Mouse (Mus musculus) embryonic fibroblast, embryonic 13.5 days (primary cell): Measurements from ENCODE around the gene Ctbs. TPM values are rescaled to one million over a fixed set of nuclear protein-coding genes. Genes with fewer than 3 reads are reported as not detected.

Source experiments
- H3K27ac ChIP-seq: 2 replicates; pipeline ENCODE4 v1.5.1; 2012; ENCODE audit warnings: low read length, control low read depth, inconsistent platforms; ENCODE audit not compliant: insufficient read depth
- H3K4me1 ChIP-seq: 2 replicates; pipeline ENCODE4 v1.6.1; 2011; ENCODE audit warnings: low read length; ENCODE audit not compliant: control insufficient read depth, insufficient read depth
- H3K4me3 ChIP-seq: 2 replicates; pipeline ENCODE4 v1.5.1; 2011; ENCODE audit warnings: mild to moderate bottlenecking, control low read depth, low read length; ENCODE audit not compliant: insufficient read depth
- CTCF ChIP-seq: IDR thresholded peaks from 2 replicates; pipeline ENCODE4 v1.5.1; 2011; ENCODE audit warnings: mild to moderate bottlenecking, control low read depth, low read length, moderate library complexity, borderline replicate concordance; ENCODE audit not compliant: insufficient read depth
- POLR2A ChIP-seq: IDR thresholded peaks from 2 replicates; pipeline ENCODE4 v1.6.1; 2011; ENCODE audit warnings: low read depth, mild to moderate bottlenecking, control low read depth, low read length, moderate library complexity
- polyA plus RNA-seq: library from polyadenylated mRNA; stranded (reverse); fragments of >200 nt; gene quantifications from 2 replicates; pipeline ENCODE4 v1.2.4, GENCODE M21; 2011; ENCODE audit warnings: low read depth; ENCODE audit not compliant: missing spikeins, insufficient read length

Ctbs gene
- polyA plus RNA-seq, 1 experiment: 18.5 TPM

DNA sequence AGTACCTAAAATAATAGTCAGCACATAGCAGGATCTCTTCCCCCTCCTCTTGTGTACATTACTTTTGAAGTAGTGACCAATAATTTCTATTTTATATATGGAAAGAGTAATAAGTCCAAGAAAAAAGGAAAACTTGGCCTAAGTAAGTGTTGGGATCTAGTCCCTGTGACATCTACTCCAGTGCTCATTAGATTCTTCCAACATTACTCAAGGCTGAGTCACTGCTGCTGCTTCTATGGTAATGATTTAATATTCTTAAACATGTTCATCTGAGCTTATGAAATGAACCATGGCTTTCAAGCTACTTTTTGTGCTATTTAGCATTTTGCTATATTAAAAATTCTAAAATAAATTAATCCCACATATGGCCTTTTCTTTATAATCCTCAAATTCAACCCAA, 24.1 kb downstream of the Ctbs start:
- no peak overlapping the region for H3K4me3 ChIP-seq
- peak overlapping the region; percentile 93 for H3K27ac ChIP-seq
- peaks cover 7% of the 10 kb centered on the region for H3K4me1 ChIP-seq
- TF ChIP-seq POLR2A (no peak), CTCF (no peak)

DNA sequence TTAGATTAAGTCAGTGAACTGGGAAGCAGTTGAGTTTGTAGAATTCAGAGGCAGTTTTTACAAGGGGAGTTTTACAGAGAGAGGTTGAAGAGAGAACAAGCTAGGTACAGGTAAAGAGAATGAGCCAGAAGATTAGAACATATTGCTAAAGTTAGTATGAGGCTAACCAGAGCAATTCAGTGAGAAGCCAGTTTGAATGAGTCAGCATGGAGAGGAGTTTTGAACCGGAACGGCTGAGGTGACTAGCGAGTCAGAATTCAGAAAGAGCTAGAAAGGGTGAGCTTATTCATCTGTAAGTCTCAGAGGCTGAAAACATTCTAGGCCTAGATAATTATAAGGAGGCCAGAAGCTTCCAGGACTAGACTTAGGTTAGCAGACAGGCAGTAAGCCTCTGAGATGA, 24.8 kb downstream of the Ctbs start:
- Histone ChIP-seq H3K27ac (peak overlapping the region; percentile 93), H3K4me3 (no peak overlapping the region), H3K4me1 (peaks cover 7% of the 10 kb centered on the region)
- no peak for TF ChIP-seq POLR2A
- no peak for TF ChIP-seq CTCF

DNA sequence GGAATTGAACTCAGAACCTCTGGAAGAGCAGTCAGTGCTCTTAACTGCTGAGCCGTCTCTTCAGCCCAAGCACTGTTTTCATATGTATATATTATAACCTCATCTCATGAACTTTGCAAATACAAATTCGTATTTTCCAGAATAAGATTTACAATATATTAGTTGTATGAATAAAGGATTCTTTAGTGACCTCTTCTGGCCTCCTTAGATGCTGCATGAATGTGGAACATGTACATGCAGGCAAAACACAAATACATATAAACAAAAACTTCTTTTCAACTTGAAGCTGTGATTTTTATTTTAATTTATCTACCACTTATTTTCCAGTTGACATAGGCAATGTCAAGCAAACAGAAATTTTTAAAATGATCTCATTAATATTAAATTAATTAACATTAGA, 32.4 kb downstream of the Ctbs start:
- no peaks in the 10 kb centered on the region for H3K4me1 ChIP-seq

DNA sequence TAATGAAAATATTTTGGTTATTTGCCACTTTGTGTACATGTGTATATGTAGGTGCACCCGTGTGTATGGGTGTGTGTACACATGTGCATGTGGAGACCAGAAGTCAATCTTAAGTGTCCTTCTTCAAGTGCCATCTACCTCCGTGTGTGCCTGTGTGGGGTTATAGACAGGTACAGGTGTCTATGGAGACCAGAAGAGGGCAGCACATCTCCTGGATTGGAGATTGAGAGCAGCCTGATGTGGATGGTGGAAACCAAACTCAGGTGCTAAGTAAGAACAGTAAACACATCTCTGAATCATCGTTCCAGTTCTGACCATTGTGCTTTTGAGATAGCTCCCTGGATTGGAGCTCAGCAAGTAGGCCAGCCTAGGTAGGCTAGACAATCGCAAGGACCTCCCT, 36.9 kb downstream of the Ctbs start:
- H3K4me1 ChIP-seq: no peaks in the 10 kb centered on the region

More for the DNA sequence above, 32.4 kb downstream of the Ctbs start:
- H3K27ac ChIP-seq: no peak overlapping the region
- no peak overlapping the region for H3K4me3 ChIP-seq
- TF ChIP-seq CTCF: no peak
- no peak for TF ChIP-seq POLR2A

DNA sequence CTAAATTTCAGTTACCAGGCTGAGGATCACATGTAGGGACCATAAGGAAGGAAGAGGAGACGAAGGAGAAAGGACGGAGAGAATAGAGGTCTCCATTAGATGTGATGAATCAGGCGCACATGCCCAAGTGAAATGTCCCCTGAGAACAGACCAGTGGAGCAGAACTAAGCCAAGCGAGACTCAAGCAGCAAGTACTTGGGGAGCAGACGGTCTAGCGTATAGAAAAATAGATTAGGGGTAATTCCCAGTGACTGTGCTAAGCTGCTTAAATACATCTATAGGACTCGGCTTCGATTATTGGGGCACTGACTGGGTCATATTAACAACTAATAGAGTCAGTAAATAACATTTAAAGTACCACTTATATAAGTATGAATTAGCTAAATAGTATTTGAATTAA, 45.3 kb downstream of the Ctbs start:
- Histone ChIP-seq H3K27ac (no peak overlapping the region), H3K4me3 (no peak overlapping the region), H3K4me1 (no peaks in the 10 kb centered on the region)
- no peak for TF ChIP-seq POLR2A
- no peak for TF ChIP-seq CTCF

More for the DNA sequence above, 36.9 kb downstream of the Ctbs start:
- no peak overlapping the region for H3K27ac ChIP-seq
- no peak overlapping the region for H3K4me3 ChIP-seq
- no peak for TF ChIP-seq CTCF
- TF ChIP-seq POLR2A: no peak

DNA sequence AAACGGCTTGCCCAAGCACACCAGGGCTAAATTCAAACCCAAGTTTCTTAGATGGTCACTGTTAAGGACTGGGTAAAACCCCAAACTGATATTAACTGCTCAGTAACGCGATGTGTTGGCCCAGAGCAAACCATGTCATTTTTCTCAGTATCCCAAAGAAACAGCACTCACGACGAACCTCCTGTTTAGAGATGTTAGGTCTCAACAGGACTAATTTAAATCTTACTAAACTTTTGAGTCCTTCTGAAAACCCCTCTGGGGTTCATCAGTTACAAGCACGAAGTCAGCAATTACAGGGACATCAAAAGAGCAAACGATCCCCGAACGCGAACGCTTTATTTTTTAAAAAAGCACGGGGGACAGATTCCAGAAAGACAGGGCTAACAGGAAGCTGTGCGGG, 49.4 kb downstream of the Ctbs start:
- peaks cover 2% of the 10 kb centered on the region; the same call in 1 of the 2 replicates for H3K4me1 ChIP-seq
- peak overlapping the region; percentile 95 for H3K4me3 ChIP-seq
- peak overlapping the region; percentile 93 for H3K27ac ChIP-seq
- TF ChIP-seq POLR2A (no peak), CTCF (no peak)

DNA sequence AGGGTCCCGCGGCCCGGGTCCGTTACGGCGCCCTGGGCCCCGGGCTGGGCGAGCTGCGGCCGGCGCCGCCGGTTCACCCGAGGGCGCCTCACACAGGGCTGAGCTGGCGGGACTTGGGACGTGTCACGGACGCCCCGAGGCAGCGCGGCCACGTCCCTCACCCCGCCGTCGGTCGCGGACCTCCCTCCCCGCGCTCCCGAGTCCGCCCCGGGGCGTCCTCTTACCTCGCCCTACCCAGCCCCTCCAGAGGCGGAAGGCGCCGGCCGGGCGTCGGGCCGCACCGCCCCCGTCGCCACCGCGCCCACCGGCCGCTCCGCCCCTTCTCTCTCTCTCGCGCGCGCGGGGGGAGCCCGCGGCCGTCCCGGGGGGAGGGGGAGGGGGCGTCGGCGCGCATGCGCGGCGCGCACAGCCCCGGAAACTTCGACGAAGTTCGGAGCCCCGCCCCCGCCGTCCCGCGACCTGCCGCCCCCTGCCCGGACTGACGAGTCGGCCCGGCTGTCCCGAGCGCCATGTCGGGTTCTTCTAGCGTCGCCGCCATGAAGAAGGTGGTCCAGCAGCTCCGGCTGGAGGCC, 49.9 kb downstream of the Ctbs start, which contains the start of the genes Spata1 and Gng5:
Gene Spata1 (minus strand): TSS at position 323 of the 572 bp plus-strand sequence.
Gene Gng5 (plus strand): TSS at position 377 of the 572 bp plus-strand sequence.
- Histone ChIP-seq H3K27ac (peak within 1 kb of the TSS; percentile 97), H3K4me1 (peaks cover 2% of the 10 kb centered on the region; the same call in 1 of the 2 replicates), H3K4me3 (peak within 1 kb of the TSS; percentile 95)
- no peak for TF ChIP-seq CTCF
- TF ChIP-seq POLR2A: peak; percentile 88

DNA sequence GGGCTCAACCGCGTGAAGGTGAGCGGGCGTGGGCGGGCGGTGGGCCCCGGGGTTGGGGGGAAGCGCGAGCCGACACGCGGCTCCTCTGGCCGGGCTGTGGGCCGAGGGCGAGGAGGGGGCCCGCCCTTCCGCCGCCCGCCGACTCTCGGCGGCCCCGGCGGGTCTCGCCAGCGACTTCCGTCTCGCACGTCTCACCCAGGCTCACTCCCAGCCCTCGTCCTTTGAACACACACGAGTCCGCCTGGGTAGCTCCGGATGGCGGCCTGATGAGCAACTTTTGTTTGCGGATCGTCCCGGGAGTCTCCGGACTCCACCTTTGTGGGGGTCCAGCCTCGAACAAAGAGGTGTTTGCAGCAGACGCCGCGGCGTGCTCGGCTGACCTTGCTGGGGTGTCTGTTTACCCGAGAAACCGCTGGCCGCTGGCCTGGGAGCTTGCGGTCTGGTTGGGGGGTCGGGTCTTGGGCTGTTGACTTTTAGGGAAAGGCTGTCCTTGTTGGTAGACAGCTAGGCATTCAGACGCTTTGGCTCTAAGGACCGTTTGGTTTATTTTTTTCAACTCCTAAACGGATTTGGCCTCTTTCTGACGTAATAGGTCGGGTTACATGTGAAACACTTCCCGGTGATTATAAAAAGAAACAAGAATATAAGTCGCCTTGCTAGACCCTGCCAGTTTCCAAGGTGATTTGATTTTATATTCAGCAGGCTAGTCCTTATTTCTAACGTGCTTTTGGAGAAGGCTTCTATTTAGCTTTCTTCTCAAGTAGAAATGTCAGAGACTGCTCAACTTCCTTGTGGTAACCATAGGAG, 50.6 kb downstream of the Ctbs start:
- H3K4me3 ChIP-seq: peak overlapping the region; percentile 86

DNA sequence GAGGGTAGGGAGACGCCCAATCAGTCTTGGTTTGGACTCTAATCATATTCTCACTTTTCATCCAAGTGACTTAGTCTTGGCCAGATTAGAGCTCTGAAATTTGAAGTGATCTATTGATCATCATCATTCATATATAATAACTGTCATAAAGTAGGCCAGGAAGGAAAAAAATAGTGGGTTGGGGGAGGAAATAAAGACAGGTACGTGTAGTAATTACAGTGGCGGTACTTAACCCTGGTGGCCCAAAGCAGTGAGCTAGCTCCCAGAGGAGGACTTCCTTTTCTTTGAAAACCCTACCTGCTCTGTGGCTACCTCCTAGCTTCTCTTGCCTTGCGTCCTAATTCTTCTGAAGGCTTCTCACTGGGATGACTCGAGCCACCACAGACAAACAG, 51.2 kb downstream of the Ctbs start:
- peak overlapping the region; percentile 97 for H3K27ac ChIP-seq
- peak overlapping the region; percentile 86 for H3K4me3 ChIP-seq
- TF ChIP-seq CTCF (no peak), POLR2A (no peak)
- peaks cover 2% of the 10 kb centered on the region; the same call in 1 of the 2 replicates for H3K4me1 ChIP-seq

More for the DNA sequence above, 50.6 kb downstream of the Ctbs start:
- peaks cover 2% of the 10 kb centered on the region; the same call in 1 of the 2 replicates for H3K4me1 ChIP-seq
- peak overlapping the region; percentile 97 for H3K27ac ChIP-seq
- TF ChIP-seq CTCF (no peak), POLR2A (peak; percentile 11)
